Mouse (Mus musculus) embryo, embryonic 11 days (tissue): ENCODE measurements around the gene Gskip.

Experiments used
- DNase-seq: peaks from one replicate; pipeline ENCODE4 v3.0.0-alpha.2; 2015

The Gskip gene

DNA sequence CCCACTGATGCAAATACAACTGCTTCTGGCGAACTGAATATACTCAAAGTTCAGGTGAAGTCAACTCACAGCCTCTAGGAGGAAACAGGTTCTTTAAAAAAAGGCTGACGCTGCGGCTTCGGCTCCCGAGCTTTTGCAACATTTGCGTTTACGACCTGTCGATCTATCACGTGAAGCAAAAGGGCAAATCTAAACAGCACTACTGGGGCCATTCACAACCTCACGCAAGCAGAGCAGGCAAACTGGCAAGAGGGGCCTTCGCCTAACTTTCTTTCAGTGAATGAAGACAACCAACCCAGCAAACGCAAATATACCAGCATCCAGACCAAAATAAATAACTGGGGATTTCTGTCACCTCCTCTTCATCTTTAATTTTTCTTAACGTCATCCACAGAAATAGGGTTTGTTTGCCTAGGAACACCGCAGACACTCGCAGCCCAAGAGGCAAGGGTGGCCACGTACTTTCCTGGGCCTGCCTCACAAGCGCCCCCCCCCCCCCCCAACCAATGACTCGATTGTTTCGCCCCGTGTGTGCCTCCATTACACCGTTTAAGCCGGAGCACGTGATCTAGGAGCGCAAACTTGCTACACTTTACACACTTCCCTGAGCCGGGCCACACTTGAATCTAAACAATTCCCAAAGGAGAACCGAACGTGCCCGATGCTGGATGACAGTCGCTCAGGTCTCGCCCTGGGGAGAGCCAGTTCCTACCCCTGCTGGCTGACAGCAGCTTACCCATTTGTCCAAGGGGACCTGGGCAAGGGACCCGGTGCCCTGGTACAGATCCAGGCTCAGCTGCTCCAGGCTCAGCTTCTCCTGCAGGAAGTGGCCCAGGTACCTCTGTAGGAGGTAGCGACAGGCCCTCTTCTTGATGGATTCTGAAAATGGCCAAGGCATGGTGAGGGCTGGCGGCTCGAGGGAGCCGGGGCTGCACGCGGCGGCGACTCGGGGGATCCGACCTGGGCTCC is at the start of gene Gskip:
Gene Gskip (plus strand): TSS at position 897 of the 969 bp plus-strand sequence.
- peak; percentile 60 for DNase-seq

- DNase-seq, result no peak
Observed at GRCm38 (mm10) chr12:105636551-105636950, 48.1 kb upstream of the Gskip start.

DNA sequence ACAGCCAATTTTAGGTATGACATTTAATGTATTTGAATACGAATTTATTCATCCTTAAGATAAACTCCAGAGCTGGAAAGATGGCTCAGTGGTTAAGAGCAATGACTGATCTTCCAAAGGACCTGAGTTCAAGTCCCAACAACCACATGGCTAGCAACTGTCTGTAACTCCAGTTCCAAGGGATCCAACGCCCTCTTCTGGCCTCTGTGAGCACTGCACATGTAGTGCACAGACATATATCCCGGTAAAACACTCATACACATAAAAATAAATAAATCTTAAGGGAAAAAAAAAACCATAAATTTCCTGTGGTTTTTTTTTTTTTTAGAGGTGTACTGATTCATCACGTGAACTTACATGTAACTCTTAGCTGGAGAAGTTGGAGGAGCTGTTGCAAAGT is 47.1 kb upstream of the Gskip start:
- no peak for DNase-seq

DNA sequence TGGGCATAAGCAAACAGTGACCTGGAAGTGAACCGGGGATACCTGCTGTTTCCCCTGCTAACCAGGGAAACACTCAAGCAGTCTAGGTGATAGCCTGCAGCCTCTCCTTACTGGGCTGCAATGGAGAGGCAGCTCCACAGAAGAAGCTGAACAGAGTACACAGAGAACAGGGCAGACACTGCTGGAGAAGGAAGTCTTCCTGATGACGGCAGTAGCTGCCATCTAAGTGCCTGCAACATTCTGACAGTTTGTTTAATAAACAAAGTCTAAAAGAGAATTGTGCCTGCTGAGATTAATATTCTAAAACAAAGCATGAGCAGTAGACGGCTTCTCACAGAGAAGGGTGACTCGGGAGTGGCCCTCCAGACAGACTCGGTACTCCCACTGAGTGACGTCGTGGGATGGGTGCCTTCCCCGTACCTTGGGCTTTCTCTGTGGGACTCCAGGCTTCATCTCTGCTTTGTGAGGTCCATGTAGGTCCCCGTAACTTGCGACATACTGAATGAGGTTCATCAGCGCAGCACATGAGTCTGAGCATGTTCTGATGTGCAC is 41.8 kb upstream of the Gskip start:
- no peak for DNase-seq

- no peak for DNase-seq
Observed at GRCm38 (mm10) chr12:105655850-105656249, 28.8 kb upstream of the Gskip start.

DNA sequence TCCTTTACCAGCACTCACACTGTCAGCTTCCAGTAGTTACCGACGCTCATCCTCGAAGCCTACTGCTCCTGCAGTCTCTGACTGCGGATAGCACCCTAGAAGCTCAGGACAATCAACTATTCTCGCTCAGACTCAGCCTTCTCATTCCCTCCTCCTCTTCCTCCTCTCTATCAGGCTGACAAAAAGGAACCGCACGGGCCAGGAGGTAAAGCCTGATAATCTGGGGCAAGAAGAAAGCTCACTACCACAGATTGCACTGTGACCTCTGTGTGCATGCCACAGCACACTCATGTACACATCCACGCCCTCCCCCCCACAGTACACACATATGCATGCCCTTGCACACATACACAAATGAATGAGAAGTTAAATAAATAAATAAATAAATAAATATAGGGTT is 8.4 kb upstream of the Gskip start:
- no peak for DNase-seq

GRCm38 (mm10) chr12:105678211-105678610 is 6.4 kb upstream of the Gskip start:
- no peak for DNase-seq

- no peak for DNase-seq
Observed at GRCm38 (mm10) chr12:105678762-105679161, 5.9 kb upstream of the Gskip start.

GRCm38 (mm10) chr12:105685001-105685691 is 517 bp downstream of the Gskip start, which contains the start of gene Atg2b:
Gene Atg2b, minus strand, starts transcription at chr12:105685211.
- peak; percentile 100 for DNase-seq

DNA sequence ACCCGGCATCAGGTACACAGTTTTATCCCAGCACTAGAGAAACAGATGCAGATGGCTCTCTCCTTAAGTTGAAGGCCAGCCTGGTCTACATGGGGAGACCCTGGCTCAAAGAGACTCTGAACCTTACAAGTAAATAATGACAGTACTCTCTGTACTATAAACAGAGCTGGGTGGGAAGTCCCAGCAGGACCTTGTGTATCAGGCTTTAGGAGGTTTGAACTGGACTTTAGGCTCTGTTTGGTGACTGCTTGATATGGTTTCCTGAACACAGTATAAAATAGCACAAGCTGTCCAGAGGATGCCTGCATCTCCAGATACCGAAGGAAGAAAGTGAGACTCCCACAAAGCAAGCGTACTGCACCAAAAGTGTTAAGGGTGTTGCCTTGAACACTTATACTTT is 2.2 kb downstream of the Gskip start:
- no peak for DNase-seq

DNA sequence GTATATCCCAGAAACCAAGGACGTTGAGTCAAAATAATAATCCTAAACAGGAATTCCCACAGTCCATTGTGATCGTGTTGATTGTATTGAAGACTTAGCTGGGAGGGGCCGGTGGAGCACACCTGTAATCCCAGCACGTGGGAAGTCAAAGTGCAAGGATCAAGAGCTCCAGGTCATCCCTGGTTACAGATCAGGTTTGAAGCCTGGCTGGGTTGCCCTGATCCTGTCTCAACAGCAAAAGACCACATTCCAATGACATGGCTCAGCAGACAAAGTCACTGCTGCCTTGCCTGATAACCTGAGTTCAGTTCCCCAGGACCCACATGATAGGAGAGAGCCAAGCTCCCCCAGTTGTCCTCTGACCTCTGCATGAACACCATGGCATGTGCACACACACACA is 2.8 kb downstream of the Gskip start:
- DNase-seq, result no peak

- DNase-seq, result no peak
Observed at GRCm38 (mm10) chr12:105688546-105688945, 3.9 kb downstream of the Gskip start.

DNA sequence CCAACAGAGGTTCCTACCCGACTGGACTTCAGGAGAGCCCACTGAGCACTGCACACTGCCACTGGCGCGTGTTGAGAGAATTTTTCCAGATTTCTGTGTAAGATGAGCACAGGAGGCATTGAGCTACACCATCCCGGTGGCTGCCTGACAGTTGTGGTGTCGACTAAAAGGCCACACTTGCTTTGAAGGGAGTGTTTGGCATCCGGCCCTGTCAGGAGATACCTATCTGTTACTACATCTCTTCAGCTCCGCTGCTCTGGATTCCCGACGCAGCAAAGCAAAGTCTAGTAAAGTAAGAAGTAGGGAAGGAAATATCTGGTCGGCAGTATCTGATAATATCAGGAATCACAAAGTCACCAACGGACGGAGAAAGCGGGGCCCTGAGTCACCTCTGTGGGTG is 4.8 kb downstream of the Gskip start:
- no peak for DNase-seq

DNA sequence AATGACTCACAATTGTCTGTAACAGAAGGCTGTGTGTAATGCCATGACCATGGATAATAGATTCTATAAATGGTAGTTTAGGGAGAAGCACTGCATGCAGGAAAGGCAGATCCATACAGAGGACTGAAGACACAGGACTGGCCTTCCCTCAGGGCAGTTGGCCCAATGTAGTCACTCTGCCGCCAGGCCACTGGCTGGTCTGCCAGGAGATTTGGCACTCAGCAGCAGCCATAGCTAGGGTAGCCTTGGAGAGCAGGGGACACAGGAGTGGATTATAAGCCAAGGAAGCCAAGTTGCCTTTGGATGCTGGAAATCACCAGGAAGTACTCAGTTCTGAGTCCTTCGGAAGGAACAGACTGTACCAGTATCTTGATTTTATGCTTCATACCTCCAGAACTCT is 9.4 kb downstream of the Gskip start:
- DNase-seq, result no peak

GRCm38 (mm10) chr12:105695848-105696247 is 11.2 kb downstream of the Gskip start:
- DNase-seq, result no peak

DNA sequence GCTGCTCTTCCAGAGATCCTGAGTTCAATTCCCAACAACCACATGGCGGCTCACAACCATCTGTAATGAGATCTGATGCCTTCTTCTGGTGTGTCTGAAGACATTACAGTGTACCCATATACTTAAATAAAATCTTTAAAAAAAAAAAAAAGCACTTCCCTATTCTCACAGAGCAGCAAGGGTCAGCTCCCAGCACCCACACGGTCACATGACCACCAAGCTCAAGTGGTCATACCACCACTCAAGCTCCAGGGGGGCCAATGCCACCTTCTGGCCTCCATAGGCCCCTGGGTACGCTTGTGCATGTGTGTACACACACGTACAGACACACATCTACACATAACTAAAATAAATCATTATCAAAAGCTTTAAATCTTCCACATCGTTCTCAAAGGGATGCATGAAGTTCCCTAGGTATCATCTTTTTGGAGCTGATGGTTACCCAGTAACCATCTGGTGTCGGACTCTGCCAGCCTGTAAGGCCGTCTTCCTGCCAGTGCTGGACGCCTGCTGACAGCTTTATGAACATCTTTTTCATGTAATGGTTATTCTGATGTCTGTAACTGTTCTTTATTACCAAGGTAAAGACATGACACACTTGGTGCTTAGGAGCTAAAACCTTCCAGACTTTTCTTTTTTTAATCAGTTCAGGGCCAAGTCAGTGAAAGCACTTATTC is 12.6 kb downstream of the Gskip start:
- DNase-seq, result no peak

GRCm38 (mm10) chr12:105700433-105700832 is 15.8 kb downstream of the Gskip start:
- DNase-seq, result no peak

DNA sequence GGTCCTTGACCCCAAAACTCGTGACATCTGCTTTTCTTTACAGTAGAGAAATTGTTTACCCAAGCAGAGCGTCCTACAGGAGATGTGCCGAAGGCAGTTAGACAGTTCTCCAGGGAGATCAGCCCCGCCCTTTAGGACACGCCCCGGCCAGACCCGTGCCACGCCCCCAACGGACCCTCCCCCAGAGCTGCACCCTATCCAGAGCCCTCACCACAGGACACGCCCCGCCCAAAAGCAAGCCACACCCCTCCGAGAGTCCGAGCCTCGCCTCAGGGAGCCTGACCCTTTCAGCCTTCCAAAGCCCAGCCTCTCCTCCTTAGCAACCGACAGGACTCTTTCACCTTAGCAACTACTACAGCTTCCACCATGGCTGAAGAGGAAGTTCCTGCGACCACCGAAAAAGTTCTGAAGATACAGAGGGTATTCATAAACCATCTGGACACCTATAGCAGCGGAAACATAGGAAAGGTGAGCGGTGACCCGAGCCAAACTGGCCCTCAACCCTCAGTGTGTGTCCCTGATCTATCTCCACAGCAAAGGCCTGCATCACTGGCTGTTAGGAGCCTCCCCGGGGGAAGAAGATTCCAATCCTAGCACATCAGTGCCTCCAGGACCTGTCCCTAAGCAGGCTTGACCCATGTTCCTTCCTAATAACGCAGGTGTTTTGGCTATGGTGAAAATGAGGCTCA is 21.3 kb downstream of the Gskip start, which contains the start of gene Ak7:
Gene Ak7 (plus strand): TSS at position 178 of the 689 bp plus-strand sequence.
- peak; percentile 87 for DNase-seq

GRCm38 (mm10) chr12:105718616-105719015 is 34.0 kb downstream of the Gskip start:
- DNase-seq, result no peak

- no peak for DNase-seq
Observed at GRCm38 (mm10) chr12:105720196-105720595, 35.6 kb downstream of the Gskip start.

- DNase-seq, result peak; percentile 28
Observed at GRCm38 (mm10) chr12:105721452-105722132, 37.0 kb downstream of the Gskip start.

- DNase-seq, result peak; percentile 70
Observed at GRCm38 (mm10) chr12:105722657-105723056, 38.0 kb downstream of the Gskip start.
